Mouse (Mus musculus): ENCODE results near the gene Orc3.
"Not testable (repeated sequence)": the region's sequence is repeated elsewhere in the genome, so short reads cannot be mapped to it uniquely, and the experiment has no call there.

Orc3 gene

GRCm38 (mm10) chr4:34581990-34582389, 32.8 kb downstream of the Orc3 start:
- DNase-seq, result no peak

GRCm38 (mm10) chr4:34581489-34581888, 33.3 kb downstream of the Orc3 start:
- DNase-seq, result not testable (repeated sequence)

- no peak for DNase-seq
Observed at GRCm38 (mm10) chr4:34579215-34579614, 35.5 kb downstream of the Orc3 start.

GRCm38 (mm10) chr4:34577028-34577427, 37.7 kb downstream of the Orc3 start:
- peak; percentile 22 for DNase-seq

GRCm38 (mm10) chr4:34572876-34573275, 41.9 kb downstream of the Orc3 start:
- DNase-seq, result no peak

- no peak for DNase-seq
Observed at GRCm38 (mm10) chr4:34566226-34566625, 48.5 kb downstream of the Orc3 start.

- peak; percentile 63 for DNase-seq
Observed at GRCm38 (mm10) chr4:34560971-34561370, 53.8 kb downstream of the Orc3 start.

- no peak for DNase-seq
Observed at GRCm38 (mm10) chr4:34556183-34556582, 58.6 kb downstream of the Orc3 start.

- DNase-seq, result no peak
Observed at GRCm38 (mm10) chr4:34555604-34556003, 59.1 kb downstream of the Orc3 start.

- no peak for DNase-seq
Observed at GRCm38 (mm10) chr4:34554596-34554995, 60.1 kb downstream of the Orc3 start.

- no peak for DNase-seq
Observed at GRCm38 (mm10) chr4:34551966-34552365, 62.8 kb downstream of the Orc3 start.

- DNase-seq, result peak; percentile 75
Observed at GRCm38 (mm10) chr4:34551098-34551809, 63.5 kb downstream of the Orc3 start.

- no peak for DNase-seq
Observed at GRCm38 (mm10) chr4:34550748-34551097, 64.0 kb downstream of the Orc3 start, which contains the start of gene Akirin2. Gene Akirin2 (plus strand): TSS chr4:34550937.

- DNase-seq, result peak; percentile 98
Observed at GRCm38 (mm10) chr4:34549981-34550747, 64.6 kb downstream of the Orc3 start.

- peak; percentile 30 for DNase-seq
Observed at GRCm38 (mm10) chr4:34529941-34530340, 84.8 kb downstream of the Orc3 start.

GRCm38 (mm10) chr4:34529379-34529778, 85.4 kb downstream of the Orc3 start:
- no peak for DNase-seq

- DNase-seq, result no peak
Observed at GRCm38 (mm10) chr4:34528430-34529100, 86.2 kb downstream of the Orc3 start.

- DNase-seq, result no peak
Observed at GRCm38 (mm10) chr4:34526771-34527170, 88.0 kb downstream of the Orc3 start.

GRCm38 (mm10) chr4:34523586-34523985, 91.2 kb downstream of the Orc3 start:
- DNase-seq, result no peak

GRCm38 (mm10) chr4:34522846-34523245, 91.9 kb downstream of the Orc3 start:
- no peak for DNase-seq

All from retina, postnatal 1 day (tissue).